Mouse (Mus musculus) heart, adult 2 months (tissue): ENCODE measurements around the gene Xndc1. TPM values are rescaled to one million over a fixed set of nuclear protein-coding genes. Genes with fewer than 3 reads are reported as not detected.

ENCODE experiments used
- DNase-seq, 2 experiments: peaks; one replicate each; pipeline ENCODE4 v3.0.0; 2021
- H3K27ac ChIP-seq: fragments of 200-600 bp; 2 replicates; pipeline ENCODE4 v1.8.1; 2022
- H3K27me3 ChIP-seq: fragments of 200-500 bp; 2 replicates; pipeline ENCODE4 v1.6.1; 2012; ENCODE audit warnings: mild to moderate bottlenecking, low read length, inconsistent platforms, mixed read lengths; ENCODE audit not compliant: control insufficient read depth, insufficient read depth
- H3K36me3 ChIP-seq: fragments of 200-500 bp; 2 replicates; pipeline ENCODE4 v1.6.1; 2012; ENCODE audit warnings: low read length, inconsistent platforms; ENCODE audit not compliant: control insufficient read depth, insufficient read depth
- H3K4me1 ChIP-seq: fragments of 200-500 bp; 2 replicates; pipeline ENCODE4 v1.6.1; 2011; ENCODE audit warnings: low read length; ENCODE audit not compliant: control insufficient read depth, insufficient read depth
- H3K4me3 ChIP-seq: fragments of 200-600 bp; 2 replicates; pipeline ENCODE4 v1.8.1; 2022
- H3K79me2 ChIP-seq: fragments of 200-500 bp; replicated peaks from 2 replicates; pipeline ENCODE4 v1.6.1; 2012; ENCODE audit warnings: mild to moderate bottlenecking, inconsistent platforms, low read length, moderate library complexity, mixed read lengths; ENCODE audit not compliant: control insufficient read depth, insufficient read depth
- H3K9ac ChIP-seq: fragments of 200-500 bp; 2 replicates; pipeline ENCODE4 v1.6.1; 2012; ENCODE audit warnings: low read depth, mild to moderate bottlenecking, control low read depth, inconsistent platforms, low read length, mixed read lengths
- CTCF ChIP-seq: fragments of 200-600 bp; IDR thresholded peaks from 2 replicates; pipeline ENCODE4 v1.8.1; 2022; ENCODE audit warnings: antibody characterized with exemption, mild to moderate bottlenecking, moderate library complexity
- EP300 ChIP-seq: fragments of 200-500 bp; IDR thresholded peaks from 2 replicates; pipeline ENCODE4 v1.6.1; 2011; ENCODE audit warnings: low read depth, low read length, control low read depth; ENCODE audit not compliant: insufficient read depth
- POLR2A ChIP-seq: fragments of 200-500 bp; IDR thresholded peaks from 2 replicates; pipeline ENCODE4 v1.6.1; 2011; ENCODE audit warnings: mild to moderate bottlenecking, low read depth, low read length, control low read depth; ENCODE audit not compliant: insufficient read depth
- WGBS: fragments of 180-500 bp; shearing (Covaris S2); methylation state at CpG from one replicate; pipeline ENCODE4 v1.1.7; 2018; 5-methylcytosine and 5-hydroxymethylcytosine counted together
- intact Hi-C: fragments of 180-260 bp; cut with DNase I; formaldehyde crosslinking; loops from one replicate; pipeline ENCODE4 v1.15.1; 2025
- polyA plus RNA-seq: library from polyadenylated mRNA; depleted of rRNA; stranded (reverse); fragments of >200 nt; gene quantifications from 2 replicates; pipeline ENCODE4 v1.2.3, GENCODE M21; 2012; rRNA removed
- total RNA-seq, 2 experiments: library from RNA; stranded (reverse); gene quantifications; 2 replicates each; pipeline ENCODE4 v1.2.3; 2021

Xndc1 gene
- total and polyA plus RNA-seq, 3 experiments, result 5.7 to 11.2 (median 6.5) TPM

- H3K36me3 ChIP-seq, result peaks cover 4% of the 10 kb centered on the region
- H3K27ac ChIP-seq, result peak overlapping the region; percentile 45
- DNase-seq, result no peak
Measured at GRCm38 (mm10) chr7:102132395-102132794, 67.1 kb downstream of the Xndc1 start.

More at GRCm38 (mm10) chr7:102132395-102132794, 67.1 kb downstream of the Xndc1 start:
- no peak overlapping the region for H3K4me3 ChIP-seq
- WGBS, result 52% methylated on average over 4 of the region's 4 CpGs
- TF ChIP-seq CTCF (no peak), EP300 (no peak), POLR2A (no peak)
- no peaks in the 10 kb centered on the region for H3K79me2 ChIP-seq
- intact Hi-C loops, result no loop called here
- H3K9ac ChIP-seq, result no peak overlapping the region
- H3K4me1 ChIP-seq, result no peaks in the 10 kb centered on the region
- no peaks in the 10 kb centered on the region for H3K27me3 ChIP-seq

Other genes starting within 250 kb of the Xndc1 start
- gene Phox2a, start 247.2 kb upstream of the Xndc1 start, total RNA-seq, result under 1 TPM; 0.14 to 0.34 TPM
- gene Phox2a, start 247.2 kb upstream of the Xndc1 start, polyA plus RNA-seq, result 0.20 and 0.33 TPM in 2 replicates
- 100 to 1,000 TPM; 146 to 164 TPM for gene Inppl1, start 227.3 kb upstream of the Xndc1 start, total RNA-seq
- 170 and 177 TPM in 2 replicates for gene Inppl1, start 227.3 kb upstream of the Xndc1 start, polyA plus RNA-seq
- 1 to 10 TPM; 5.2 to 6.0 TPM for gene Folr2, start 208.3 kb upstream of the Xndc1 start, total RNA-seq
- 23.1 and 29.8 TPM in 2 replicates for gene Folr2, start 208.3 kb upstream of the Xndc1 start, polyA plus RNA-seq
- gene Anapc15, start 201.8 kb upstream of the Xndc1 start, total RNA-seq, result 10 to 100 TPM; 18.4 to 20.3 TPM
- 24.2 and 27.9 TPM in 2 replicates for gene Anapc15, start 201.8 kb upstream of the Xndc1 start, polyA plus RNA-seq
- not detected for gene Folr1, start 194.7 kb upstream of the Xndc1 start, total RNA-seq
- 0.39 and 2.1 TPM in 2 replicates for gene Folr1, start 194.7 kb upstream of the Xndc1 start, polyA plus RNA-seq
- gene Lamtor1, start 159.6 kb upstream of the Xndc1 start, total RNA-seq, result 100 to 1,000 TPM; 104 to 125 TPM
- gene Lamtor1, start 159.6 kb upstream of the Xndc1 start, polyA plus RNA-seq, result 244 and 272 TPM in 2 replicates
- gene Tomt, start 159.2 kb upstream of the Xndc1 start, total RNA-seq, result not detected
- gene Tomt, start 159.2 kb upstream of the Xndc1 start, polyA plus RNA-seq, result 0.12 TPM in 1 of 2 replicates, not detected in the other
- 1 to 10 TPM; 3.0 to 4.5 TPM for gene Lrrc51, start 131.6 kb upstream of the Xndc1 start, total RNA-seq
- gene Lrrc51, start 131.6 kb upstream of the Xndc1 start, polyA plus RNA-seq, result 7.5 and 11.6 TPM in 2 replicates
- 10 to 100 TPM; 88.3 to 93.8 TPM for gene Numa1, start 131.4 kb upstream of the Xndc1 start, total RNA-seq
- gene Numa1, start 131.4 kb upstream of the Xndc1 start, polyA plus RNA-seq, result 53.3 and 63.3 TPM in 2 replicates
- gene Il18bp, start 46.8 kb upstream of the Xndc1 start, total RNA-seq, result 10 to 100 TPM in 1 of 2 experiments, 1 to 10 TPM in 1; 8.6 to 12.3 TPM
- gene Il18bp, start 46.8 kb upstream of the Xndc1 start, polyA plus RNA-seq, result 14.4 and 21.8 TPM in 2 replicates
- gene Rnf121, start within 50 bp of the Xndc1 start, total RNA-seq, result 10 to 100 TPM; 20.7 to 23.9 TPM
- 21.3 and 33.9 TPM in 2 replicates for gene Rnf121, start within 50 bp of the Xndc1 start, polyA plus RNA-seq
- gene Xntrpc, start 202 bp downstream of the Xndc1 start, total RNA-seq, result under 1 TPM; 0.81 to 0.98 TPM
- 1.2 and 2.4 TPM in 2 replicates for gene Xntrpc, start 202 bp downstream of the Xndc1 start, polyA plus RNA-seq
- gene Trpc2, start 17.6 kb downstream of the Xndc1 start, total RNA-seq, result under 1 TPM in 1 of 2 experiments, not detected in 1; 0.23 TPM
- 0.70 and 1.2 TPM in 2 replicates for gene Trpc2, start 17.6 kb downstream of the Xndc1 start, polyA plus RNA-seq
- gene Art1, start 36.2 kb downstream of the Xndc1 start, total RNA-seq, result 100 to 1,000 TPM; 242 to 279 TPM
- 251 and 293 TPM in 2 replicates for gene Art1, start 36.2 kb downstream of the Xndc1 start, polyA plus RNA-seq
- gene Art5, start 44.0 kb downstream of the Xndc1 start, total RNA-seq, result 10 to 100 TPM; 15.7 to 18.3 TPM
- gene Art5, start 44.0 kb downstream of the Xndc1 start, polyA plus RNA-seq, result 13.8 and 13.9 TPM in 2 replicates
- not detected for gene Chrna10, start 51.3 kb downstream of the Xndc1 start, total RNA-seq
- 0.21 TPM in 1 of 2 replicates, not detected in the other for gene Chrna10, start 51.3 kb downstream of the Xndc1 start, polyA plus RNA-seq
- 10 to 100 TPM; 31.9 to 32.9 TPM for gene Nup98, start 144.7 kb downstream of the Xndc1 start, total RNA-seq
- 9.9 and 15.6 TPM in 2 replicates for gene Nup98, start 144.7 kb downstream of the Xndc1 start, polyA plus RNA-seq
- gene Pgap2, start 144.7 kb downstream of the Xndc1 start, total RNA-seq, result 10 to 100 TPM; 59.7 to 65.4 TPM
- gene Pgap2, start 144.7 kb downstream of the Xndc1 start, polyA plus RNA-seq, result 111 and 124 TPM in 2 replicates
- gene Rhog, start 190.5 kb downstream of the Xndc1 start, total RNA-seq, result 10 to 100 TPM; 22.4 to 26.3 TPM
- gene Rhog, start 190.5 kb downstream of the Xndc1 start, polyA plus RNA-seq, result 22.5 and 34.2 TPM in 2 replicates
- 10 to 100 TPM; 23.9 to 24.1 TPM for gene Stim1, start 202.3 kb downstream of the Xndc1 start, total RNA-seq
- 22.8 and 26.8 TPM in 2 replicates for gene Stim1, start 202.3 kb downstream of the Xndc1 start, polyA plus RNA-seq